Mouse (Mus musculus) left cerebral cortex, adult 2 months (tissue): ENCODE measurements around the gene Nudt4. TPM values are rescaled to one million over a fixed set of nuclear protein-coding genes. Genes with fewer than 3 reads are reported as not detected.

ENCODE experiments used
- DNase-seq, 2 experiments: peaks; one replicate each; pipeline ENCODE4 v3.0.0; 2021 to 2022; ENCODE audit warnings: low spot score in 2 of 2, mixed read lengths in 1 of 2; ENCODE audit errors: extremely low spot score in 1 of 2
- H3K27ac ChIP-seq: fragments of 200-600 bp; 2 replicates; pipeline ENCODE4 v1.8.1; 2022
- H3K4me3 ChIP-seq: fragments of 200-600 bp; 2 replicates; pipeline ENCODE4 v1.8.1; 2022
- CTCF ChIP-seq: fragments of 200-600 bp; IDR thresholded peaks from 2 replicates; pipeline ENCODE4 v1.8.1; 2022; ENCODE audit warnings: antibody characterized with exemption, mild to moderate bottlenecking, moderate library complexity
- intact Hi-C: fragments of 180-260 bp; cut with DNase I; formaldehyde crosslinking; loops from one replicate; pipeline ENCODE4 v1.15.1; 2025
- total RNA-seq, 2 experiments: library from RNA; stranded (reverse); gene quantifications; 2 replicates each; pipeline ENCODE4 v1.2.3; 2021

The Nudt4 gene
- total RNA-seq, 2 experiments from 2014 or later, result 140 to 147 TPM

DNA sequence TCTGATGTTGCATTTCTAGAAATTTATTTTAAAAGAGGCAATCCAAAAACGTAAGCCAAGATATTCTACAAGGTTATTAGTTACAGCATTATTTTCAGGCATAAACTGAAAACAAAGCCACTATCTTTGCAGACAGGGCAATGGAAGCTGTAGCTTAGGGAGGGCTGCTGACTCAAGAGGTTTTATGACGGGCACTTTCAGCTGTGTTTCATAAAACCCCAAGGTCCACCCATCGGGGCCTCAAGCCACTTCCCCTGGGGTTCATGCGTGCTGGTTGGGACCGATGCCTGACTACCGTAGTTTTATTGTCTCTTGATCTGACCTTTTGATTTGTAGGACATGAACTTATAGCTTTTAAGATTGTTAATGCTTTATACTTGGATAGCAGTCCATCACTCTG, 26.2 kb upstream of the Nudt4 start:
- Histone ChIP-seq H3K27ac (no peak overlapping the region), H3K4me3 (no peak overlapping the region)
- intact Hi-C loops, result no loop called here
- DNase-seq, result no peak
- TF ChIP-seq CTCF, result no peak

DNA sequence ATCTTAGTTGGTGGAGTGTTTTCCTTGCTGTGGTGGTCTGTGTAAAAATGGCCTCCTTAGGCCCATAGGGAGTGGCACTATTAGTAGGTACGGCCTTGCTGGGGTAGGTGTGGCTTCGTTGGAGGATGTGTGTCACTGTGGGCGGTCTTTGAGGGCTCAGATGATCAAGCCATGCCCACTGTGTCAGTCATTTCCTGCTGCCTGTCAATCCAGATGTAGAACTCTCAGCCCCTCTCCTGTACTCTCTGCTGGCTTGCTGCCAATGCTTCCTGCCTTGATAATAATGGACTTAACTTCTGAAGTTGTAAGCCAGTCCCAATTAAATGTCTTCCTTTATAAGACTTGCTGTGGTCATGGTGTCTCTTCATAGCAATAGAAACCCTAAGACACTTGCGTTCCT, 25.2 kb upstream of the Nudt4 start:
- intact Hi-C loops, result no loop called here
- DNase-seq, result no peak
- H3K27ac ChIP-seq, result no peak overlapping the region
- no peak overlapping the region for H3K4me3 ChIP-seq
- no peak for TF ChIP-seq CTCF

DNA sequence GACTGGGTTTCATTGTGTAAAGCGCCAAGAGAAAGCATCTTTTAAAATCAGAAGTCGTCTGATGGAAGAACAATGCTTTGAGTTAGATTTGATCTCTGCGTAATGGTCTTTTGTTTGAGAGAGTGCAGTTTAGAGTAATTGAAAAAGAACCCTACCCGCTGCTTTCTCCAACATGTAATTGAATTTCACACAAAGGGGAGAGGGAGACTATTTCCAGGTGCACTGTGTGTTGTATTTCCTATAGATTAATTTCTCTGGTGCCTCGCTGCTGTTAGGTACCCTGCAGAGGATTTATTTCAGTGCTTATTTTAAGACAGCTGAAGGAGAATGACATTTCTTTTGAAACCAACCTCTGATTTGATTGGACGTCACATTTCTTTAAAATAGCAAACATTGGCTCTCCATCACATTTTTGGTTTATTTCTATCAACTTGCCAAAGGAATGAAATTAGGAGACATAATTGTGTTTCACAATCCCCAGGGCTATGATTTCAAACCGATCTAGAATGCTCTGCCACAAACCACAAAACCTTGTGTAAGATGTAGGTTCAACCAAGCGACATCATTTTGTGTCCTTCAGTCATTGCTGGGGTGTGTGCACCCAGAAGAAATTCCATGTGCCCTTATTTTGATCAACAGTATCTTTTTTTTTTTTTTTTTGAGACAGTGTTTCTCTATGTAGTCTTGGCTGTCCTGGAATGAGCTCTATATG, 23.7 kb upstream of the Nudt4 start:
- no peak for TF ChIP-seq CTCF
- Histone ChIP-seq H3K27ac (no peak overlapping the region), H3K4me3 (no peak overlapping the region)
- intact Hi-C loops, result no loop called here
- DNase-seq, result no peak

DNA sequence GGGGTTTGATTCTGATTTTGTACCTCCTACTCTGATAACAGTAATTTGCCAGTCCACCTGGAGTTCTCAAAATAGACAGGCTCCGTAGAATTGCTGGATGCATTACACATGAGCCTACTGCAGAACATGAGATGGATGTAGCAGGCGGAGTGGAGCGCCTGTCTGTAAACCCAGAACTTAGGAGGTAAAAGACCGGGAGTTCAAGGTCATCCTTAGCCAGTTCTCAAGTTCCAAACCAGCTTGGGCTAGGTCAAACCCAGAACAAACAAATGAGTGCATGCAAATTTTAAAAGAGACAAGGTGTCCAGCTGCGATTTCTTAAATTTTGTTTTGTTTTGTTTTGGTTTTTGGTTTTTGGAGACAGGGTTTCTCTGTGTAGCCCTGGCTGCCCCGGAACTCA, 21.6 kb upstream of the Nudt4 start:
- TF ChIP-seq CTCF, result no peak
- H3K4me3 ChIP-seq, result no peak overlapping the region
- no peak overlapping the region for H3K27ac ChIP-seq
- intact Hi-C loops, result no loop called here
- no peak for DNase-seq

DNA sequence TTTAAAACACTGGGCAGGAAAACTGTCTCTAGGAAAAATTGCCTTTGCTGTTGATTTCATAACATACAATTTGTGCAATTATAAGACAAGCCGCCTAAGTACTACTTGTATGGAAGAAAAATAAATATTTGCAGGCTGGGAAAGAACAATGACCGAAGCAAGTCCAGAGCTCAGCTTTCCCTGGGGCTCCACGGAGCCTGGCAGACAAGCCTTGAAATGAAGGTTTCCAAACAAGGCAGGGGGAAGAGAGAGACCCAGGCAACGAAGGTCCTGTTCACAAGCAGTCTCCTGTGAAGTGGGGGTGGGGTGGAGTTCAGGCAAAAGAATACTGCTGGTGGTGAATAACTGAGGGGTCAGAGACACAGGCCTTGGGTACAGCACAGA, 13.6 kb upstream of the Nudt4 start:
- Histone ChIP-seq H3K27ac (no peak overlapping the region), H3K4me3 (no peak overlapping the region)
- no peak for DNase-seq
- TF ChIP-seq CTCF, result no peak
- intact Hi-C loops, result no loop called here

DNA sequence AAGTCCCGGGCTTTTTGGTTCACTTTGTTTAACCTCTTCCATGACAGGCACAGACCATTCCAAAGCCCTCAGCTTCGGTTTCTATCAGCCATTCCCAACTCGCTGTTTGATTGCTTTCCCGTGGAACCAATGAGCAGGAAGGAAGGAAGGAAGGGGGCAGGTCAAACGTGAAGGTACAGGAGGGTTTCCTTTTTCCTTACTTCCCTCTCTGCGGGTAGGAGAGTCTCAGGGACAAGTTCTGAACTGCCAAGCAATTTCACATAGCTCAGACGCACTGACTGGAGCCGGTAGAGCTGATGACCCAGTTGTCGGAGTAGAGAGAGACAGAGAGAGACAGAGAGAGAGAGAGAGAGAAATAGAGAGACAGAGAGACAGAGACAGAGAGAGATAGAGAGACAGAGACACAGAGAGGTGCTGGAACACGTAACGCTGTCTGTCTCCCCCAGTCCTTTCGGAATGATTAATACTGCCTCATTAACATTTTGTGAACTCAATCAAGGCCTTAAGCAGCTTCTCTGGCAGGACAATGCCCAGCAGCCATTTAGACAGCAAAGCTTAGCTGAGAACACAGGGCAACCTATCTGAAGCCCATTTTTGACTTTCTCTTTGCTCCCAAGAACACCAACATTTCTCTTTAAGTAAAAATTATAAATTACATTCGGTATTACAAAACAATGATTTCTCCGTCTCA, 13.1 kb upstream of the Nudt4 start:
- DNase-seq, result no peak
- Histone ChIP-seq H3K27ac (no peak overlapping the region), H3K4me3 (no peak overlapping the region)
- TF ChIP-seq CTCF, result no peak
- intact Hi-C loops, result no loop called here

DNA sequence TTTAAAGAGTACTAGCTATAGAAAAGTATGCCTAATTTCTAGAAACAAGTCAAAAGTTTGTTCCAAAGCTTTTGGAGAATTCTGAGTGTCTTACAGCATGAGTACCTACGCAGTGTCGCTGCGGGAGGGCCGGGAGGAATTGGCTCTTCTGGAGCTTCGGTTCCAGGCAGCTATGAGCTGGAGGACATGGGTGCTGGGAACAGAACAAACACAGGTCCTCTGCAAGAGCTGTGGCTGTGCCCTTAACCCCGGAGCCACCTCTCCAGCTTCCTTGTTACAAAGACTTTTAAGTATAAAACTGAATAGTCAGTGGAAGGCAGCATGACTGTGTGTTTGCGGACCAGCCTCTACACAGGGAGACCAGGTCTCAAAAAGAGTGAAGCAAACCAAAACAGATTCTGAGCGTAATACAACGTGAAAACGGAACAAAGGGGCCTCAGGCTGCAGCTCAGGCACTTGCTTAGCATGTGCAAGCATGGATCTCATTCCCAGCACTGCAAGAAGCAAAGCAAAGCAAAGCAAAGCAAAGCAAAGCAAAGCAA, 12.0 kb upstream of the Nudt4 start:
- DNase-seq, result no peak
- H3K4me3 ChIP-seq, result no peak overlapping the region
- TF ChIP-seq CTCF, result no peak
- H3K27ac ChIP-seq, result no peak overlapping the region
- intact Hi-C loops, result no loop called here

DNA sequence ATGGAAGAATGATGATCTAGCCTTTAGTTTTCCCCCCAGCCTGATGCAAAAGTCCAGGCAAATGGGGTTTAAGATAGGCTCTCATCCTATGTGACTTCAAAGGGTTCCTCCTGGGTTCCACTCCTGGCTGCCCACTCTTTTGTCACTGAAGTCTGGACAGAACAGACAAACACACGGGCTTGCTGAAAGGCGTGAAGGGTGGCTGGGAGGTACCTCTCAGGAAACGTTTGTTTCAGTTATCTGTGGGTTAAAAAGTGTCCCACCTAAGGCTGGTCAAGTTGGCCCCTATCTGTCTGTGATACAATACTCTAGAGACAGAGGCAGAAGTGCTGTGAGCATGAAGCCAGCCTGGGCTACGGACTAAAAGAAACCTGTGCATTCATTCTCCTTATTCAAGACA, 11.0 kb upstream of the Nudt4 start:
- Histone ChIP-seq H3K4me3 (no peak overlapping the region), H3K27ac (no peak overlapping the region)
- intact Hi-C loops, result no loop called here
- DNase-seq, result no peak
- TF ChIP-seq CTCF, result no peak

DNA sequence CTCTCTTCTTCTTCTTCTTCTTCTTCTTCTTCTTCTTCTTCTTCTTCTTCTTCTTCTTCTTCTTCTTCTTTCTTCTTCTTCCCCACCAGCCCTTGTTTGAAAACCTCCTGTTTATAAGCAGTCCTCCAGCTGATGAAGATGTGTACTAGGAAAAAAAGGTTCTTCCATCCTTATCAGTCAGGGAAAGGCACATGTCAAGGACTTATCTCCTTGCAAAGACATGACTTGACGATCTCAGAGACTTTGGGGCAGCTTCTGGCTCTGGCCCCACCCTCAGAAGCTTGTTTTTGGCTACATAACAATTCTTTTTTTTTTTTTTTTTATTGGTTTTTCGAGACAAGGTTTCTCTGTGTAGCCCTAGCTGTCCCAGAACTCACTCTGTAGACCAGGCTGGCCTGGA, 5.5 kb upstream of the Nudt4 start:
- DNase-seq, result no peak
- intact Hi-C loops, result no loop called here
- H3K4me3 ChIP-seq, result no peak overlapping the region
- no peak for TF ChIP-seq CTCF
- H3K27ac ChIP-seq, result no peak overlapping the region

DNA sequence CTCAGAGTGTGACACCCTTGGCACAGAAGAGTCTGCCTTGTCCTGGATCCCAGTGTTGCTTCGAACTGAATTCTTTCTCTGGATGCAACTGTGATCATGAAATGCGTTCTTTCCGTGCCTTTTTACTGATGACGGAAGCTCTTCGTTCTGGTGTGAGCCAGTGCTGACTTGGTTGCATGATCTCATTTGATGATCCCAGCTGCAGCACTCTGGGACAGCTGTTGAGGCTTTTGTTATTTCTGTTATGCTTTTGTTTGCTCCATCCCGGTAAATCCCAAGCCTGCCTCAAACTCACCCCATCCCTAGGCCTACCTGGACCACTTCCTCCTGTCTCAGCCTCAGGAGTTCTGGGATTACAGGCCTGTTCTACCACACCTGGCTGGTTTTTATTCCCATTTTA, 4.1 kb upstream of the Nudt4 start:
- no peak for TF ChIP-seq CTCF
- no peak overlapping the region for H3K4me3 ChIP-seq
- no peak overlapping the region for H3K27ac ChIP-seq
- intact Hi-C loops, result no loop called here
- no peak for DNase-seq

DNA sequence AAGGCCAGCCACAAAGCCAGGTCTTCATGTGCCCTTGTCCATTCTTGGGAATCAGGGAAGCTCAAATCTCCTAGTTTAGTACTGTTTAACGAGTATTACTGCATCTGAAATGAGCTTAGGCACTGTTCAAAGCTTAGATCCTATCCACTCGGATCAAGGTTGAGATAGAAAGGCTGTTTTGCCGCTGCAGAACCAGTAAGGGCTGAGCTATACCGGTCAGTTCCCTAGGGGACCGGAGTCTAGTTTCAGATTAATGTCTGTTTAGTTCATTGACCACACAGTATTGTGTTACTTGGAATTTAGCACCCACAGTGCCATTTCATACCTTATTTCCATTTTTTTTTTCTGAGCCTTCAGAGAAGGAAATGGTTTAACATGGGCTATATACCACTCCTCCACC, 3.6 kb upstream of the Nudt4 start:
- TF ChIP-seq CTCF, result no peak
- H3K4me3 ChIP-seq, result no peak overlapping the region

DNA sequence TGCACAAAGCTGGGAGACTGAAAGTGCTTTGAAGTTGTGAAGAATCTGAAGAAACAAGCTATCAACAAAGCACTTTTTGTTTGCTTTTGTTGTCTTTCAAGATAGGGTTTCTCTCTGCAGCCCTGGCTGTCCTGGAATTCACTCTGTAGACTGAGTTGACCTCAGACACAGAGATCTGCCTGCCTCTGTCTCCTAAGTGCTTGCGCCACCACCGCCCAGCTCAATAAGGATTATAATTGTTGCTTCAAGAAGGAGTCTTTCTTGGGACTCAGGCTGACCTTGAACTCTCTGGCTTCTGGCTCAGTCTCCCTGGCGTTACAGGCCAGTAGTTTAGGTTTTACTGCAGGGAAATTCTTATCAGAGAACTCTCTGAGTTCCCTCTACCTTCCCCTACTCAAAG, 2.8 kb upstream of the Nudt4 start:
- H3K27ac ChIP-seq, result no peak overlapping the region
- no peak for TF ChIP-seq CTCF

More for the DNA sequence above, 3.6 kb upstream of the Nudt4 start:
- DNase-seq, result no peak
- intact Hi-C loops, result no loop called here
- H3K27ac ChIP-seq, result no peak overlapping the region

More for the DNA sequence above, 2.8 kb upstream of the Nudt4 start:
- intact Hi-C loops, result no loop called here
- H3K4me3 ChIP-seq, result no peak overlapping the region
- DNase-seq, result no peak
